Mouse (Mus musculus): ENCODE results near the gene 4833439L19Rik.

- TF ChIP-seq PAX5 (IDR thresholded peaks at IDR 0.05; ENCODE audit: low read length) (no peak), ZNF384 (IDR thresholded peaks at IDR 0.05; ENCODE audit: low read depth, low read length) (no peak), E2F4 (IDR thresholded peaks at IDR 0.05; ENCODE audit: insufficient replicate concordance, low read depth, low read length) (no peak), EP300 (IDR thresholded peaks at IDR 0.05; ENCODE audit: low read length) (no peak), RCOR1 (conservative IDR thresholded peaks at IDR 0.05; ENCODE audit: low read depth, low read length) (no peak), CTCF (conservative IDR thresholded peaks at IDR 0.05 in 1 of 2, IDR thresholded peaks at IDR 0.05 in 1 of 2; ENCODE audit: low read depth in 2 of 2, low read length in 2 of 2) (no peak), ZKSCAN1 (IDR thresholded peaks at IDR 0.05; ENCODE audit: borderline replicate concordance, low read depth, low read length) (no peak), POLR2A (IDR thresholded peaks at IDR 0.05; ENCODE audit: low read depth, low read length) (no peak), NRF1 (IDR thresholded peaks at IDR 0.05; ENCODE audit: low read depth, low read length) (no peak), MYC (IDR thresholded peaks at IDR 0.05; ENCODE audit: low read depth, low read length) (no peak)
Observed at GRCm38 (mm10) chr13:54527140-54527539, 38.1 kb downstream of the 4833439L19Rik start.

Measured in CH12.LX (cell line).